In the genomic region with DNA sequence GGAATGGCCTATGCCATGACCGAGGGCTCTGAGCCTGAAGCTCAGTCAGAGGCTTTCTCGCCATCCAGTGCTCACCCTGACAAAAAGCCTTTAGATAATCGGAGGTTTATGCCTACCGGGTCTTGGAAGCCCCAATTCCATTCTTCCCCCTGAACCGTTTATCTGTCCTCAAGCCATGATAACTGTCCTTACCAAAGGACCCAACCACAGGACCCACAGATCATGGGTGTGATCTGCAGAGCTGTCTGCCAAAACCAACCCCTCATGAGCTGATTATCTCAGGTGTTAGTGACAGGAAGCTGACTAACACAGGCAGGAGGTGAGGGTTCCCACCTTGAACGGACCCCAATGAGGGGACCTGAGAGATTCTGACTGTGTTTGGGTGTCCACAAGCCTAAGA, we compare ENCODE assay signal across 25 mouse cellular contexts.
"Had no signal": no experiment of that assay in that cellular context is flagged by ENCODE, and none has a peak within 500 bp of the region (broad histone marks: within the 10 kb centered on the region; RNA-seq: fewer than 3 reads in every experiment).

No protein-coding gene starts in this region.

- H3K27ac ChIP-seq: gastrocnemius, adult 2 months; heart, adult 2 months; heart, embryonic 13.5 days; heart, embryonic 15.5 days; hindbrain, embryonic 13.5 days; hindbrain, embryonic 15.5 days; hindbrain, postnatal 0 days; layer of hippocampus, adult 2 months; left cerebral cortex, adult 2 months; limb, embryonic 13.5 days; limb, embryonic 15.5 days; liver, embryonic 12.5 days; liver, embryonic 14.5 days had no signal

- H3K4me1 ChIP-seq: hindbrain, embryonic 13.5 days; hindbrain, embryonic 15.5 days had no signal

- H3K4me2 ChIP-seq: heart, embryonic 11.5 days; heart, embryonic 13.5 days; heart, embryonic 15.5 days; hindbrain, embryonic 13.5 days; hindbrain, embryonic 15.5 days; limb, embryonic 13.5 days; limb, embryonic 15.5 days; liver, embryonic 12.5 days had no signal

- H3K27me3 ChIP-seq: heart, embryonic 13.5 days; heart, embryonic 15.5 days; hindbrain, embryonic 13.5 days; hindbrain, embryonic 15.5 days; limb, embryonic 13.5 days; limb, embryonic 15.5 days; liver, embryonic 12.5 days had no signal

- H3K9me3 ChIP-seq: heart, embryonic 13.5 days; heart, embryonic 15.5 days; hindbrain, embryonic 13.5 days; hindbrain, embryonic 15.5 days; limb, embryonic 13.5 days; limb, embryonic 15.5 days; liver, embryonic 12.5 days had no signal

- H3K36me3 ChIP-seq: heart, embryonic 13.5 days; heart, embryonic 15.5 days; hindbrain, embryonic 13.5 days; hindbrain, embryonic 15.5 days; limb, embryonic 13.5 days; limb, embryonic 15.5 days; liver, embryonic 12.5 days had no signal

- DNase-seq: gastrocnemius, adult 2 months; gastrocnemius, postnatal 10 days; gastrocnemius, postnatal 25 days; heart, adult 2 months; heart, postnatal 14 days; heart, postnatal 36 days; kidney, adult 18-20 months; kidney, adult 8-10 months; kidney, postnatal 10 days; kidney, postnatal 25 days; kidney, postnatal 4 days; left cerebral cortex, postnatal 4 days had no signal

- H3K4me3 ChIP-seq: gastrocnemius, adult 2 months; heart, adult 2 months; heart, embryonic 13.5 days; heart, embryonic 15.5 days; hindbrain, embryonic 13.5 days; hindbrain, embryonic 15.5 days; layer of hippocampus, adult 2 months; left cerebral cortex, adult 2 months; limb, embryonic 13.5 days; limb, embryonic 15.5 days; liver, embryonic 12.5 days had no signal

- ATAC-seq: hindbrain, postnatal 0 days; intestine, embryonic 16.5 days; liver, embryonic 12.5 days had no signal

- H3K9ac ChIP-seq: heart, embryonic 13.5 days; heart, embryonic 15.5 days; hindbrain, embryonic 13.5 days; hindbrain, embryonic 15.5 days; limb, embryonic 13.5 days; limb, embryonic 15.5 days; liver, embryonic 12.5 days; liver, embryonic 14.5 days had no signal
